Mouse (Mus musculus): ENCODE measurements around the gene Serpina7. TPM values are rescaled to one million over a fixed set of nuclear protein-coding genes. Genes with fewer than 3 reads are reported as not detected.

Gene Serpina7
- not detected for total RNA-seq (2023)

GRCm38 (mm10) chrX:139085077-139085476 is at the start of gene Serpina7:
Gene Serpina7, minus strand, starts transcription at chrX:139085236.

GRCm38 (mm10) chrX:139085943-139086342 is 907 bp upstream of the Serpina7 start, which contains the start of gene 4930513O06Rik:
Gene 4930513O06Rik, plus strand, starts transcription at chrX:139086243.

Other genes starting within 250 kb of the Serpina7 start
- not detected for gene Nrk, start 170.8 kb downstream of the Serpina7 start, total RNA-seq (2023)
- gene 4930513O06Rik, start 1.0 kb upstream of the Serpina7 start, total RNA-seq (2023): not detected
- not detected for gene 4933428M09Rik, start 94.0 kb upstream of the Serpina7 start, total RNA-seq (2023)
- not detected for gene Mum1l1, start 124.8 kb upstream of the Serpina7 start, total RNA-seq (2023)
- under 1 TPM in 1 of 2 experiments, not detected in 1; 0.33 TPM for gene Trap1a, start 248.4 kb upstream of the Serpina7 start, total RNA-seq (2023)

All from neutrophil, adult 59 days (primary cell).